Mouse (Mus musculus): ENCODE measurements at regions not wholly inside any gene's neighbourhood (a gene's known extent, or its start where the extent isn't known, plus 50 kb on each side); places are given as distances from the start of the nearest gene placed in this dataset.

- TF ChIP-seq CHD2 (IDR thresholded peaks at IDR 0.05; ENCODE audit: low read length) (no peak), CTCF (conservative IDR thresholded peaks at IDR 0.05 in 1 of 2, IDR thresholded peaks at IDR 0.05 in 1 of 2; ENCODE audit: low read depth in 2 of 2, low read length in 2 of 2) (no peak), MYC (IDR thresholded peaks at IDR 0.05; ENCODE audit: low read depth, low read length) (no peak), POLR2A (IDR thresholded peaks at IDR 0.05; ENCODE audit: low read depth, low read length) (no peak), EP300 (IDR thresholded peaks at IDR 0.05; ENCODE audit: low read length) (no peak), USF2 (conservative IDR thresholded peaks at IDR 0.05; ENCODE audit: low read depth, low read length) (no peak), E2F4 (IDR thresholded peaks at IDR 0.05; ENCODE audit: insufficient replicate concordance, low read depth, low read length) (no peak), GABPA (IDR thresholded peaks at IDR 0.05; ENCODE audit: insufficient replicate concordance, low read depth, low read length) (no peak), ZC3H11A (IDR thresholded peaks at IDR 0.05; ENCODE audit: low read depth, low read length) (no peak), JUND (conservative IDR thresholded peaks at IDR 0.05; ENCODE audit: low read depth, low read length) (no peak), IRF4 (IDR thresholded peaks at IDR 0.05; ENCODE audit: low read depth, low read length) (no peak), CHD1 (IDR thresholded peaks at IDR 0.05; ENCODE audit: low read depth, low read length) (no peak), RAD21 (IDR thresholded peaks at IDR 0.05; ENCODE audit: low read depth, low read length) (no peak), MAX (IDR thresholded peaks at IDR 0.05; ENCODE audit: low read length) (no peak)
Observed at GRCm38 (mm10) chr6:50818433-50818832, 164.2 kb upstream of the Npvf start.
